Mouse (Mus musculus): Measurements from ENCODE around the gene Dcdc2a. TPM values are rescaled to one million over a fixed set of nuclear protein-coding genes. Genes with fewer than 3 reads are reported as not detected.

Gene Dcdc2a
- polyA plus RNA-seq, 1 experiment from 2014 or later: 1.7 TPM

GRCm38 (mm10) chr13:25100581-25100980 is 44.8 kb downstream of the Dcdc2a start:
- 78% methylated on average over 6 of the region's 6 CpGs for WGBS
- no peaks in the 10 kb centered on the region for H3K9me3 ChIP-seq (replicated peaks)
- no peak for DNase-seq (ENCODE audit: low spot score)
- no peak overlapping the region for H3K4me3 ChIP-seq
- H3K27ac ChIP-seq (replicated peaks): no peak overlapping the region
- H3K4me1 ChIP-seq: no peaks in the 10 kb centered on the region
- H3K27me3 ChIP-seq (ENCODE audit: low read depth, poor library complexity, severe bottlenecking): no peaks in the 10 kb centered on the region
- H3K36me3 ChIP-seq: no peaks in the 10 kb centered on the region

- H3K9me3 ChIP-seq (replicated peaks): no peaks in the 10 kb centered on the region
- no peaks in the 10 kb centered on the region for H3K27me3 ChIP-seq (ENCODE audit: low read depth, poor library complexity, severe bottlenecking)
- DNase-seq (ENCODE audit: low spot score): no peak
- H3K4me3 ChIP-seq: no peak overlapping the region
- H3K27ac ChIP-seq (replicated peaks): no peak overlapping the region
- no peaks in the 10 kb centered on the region for H3K4me1 ChIP-seq
- no peaks in the 10 kb centered on the region for H3K36me3 ChIP-seq
Observed at GRCm38 (mm10) chr13:25105671-25106070, 49.9 kb downstream of the Dcdc2a start.

GRCm38 (mm10) chr13:25106740-25107139 is 50.9 kb downstream of the Dcdc2a start:
- H3K36me3 ChIP-seq: no peaks in the 10 kb centered on the region
- H3K4me3 ChIP-seq: no peak overlapping the region
- H3K27ac ChIP-seq (replicated peaks): no peak overlapping the region
- 88% methylated on average over 5 of the region's 5 CpGs for WGBS
- no peaks in the 10 kb centered on the region for H3K4me1 ChIP-seq
- no peaks in the 10 kb centered on the region for H3K27me3 ChIP-seq (ENCODE audit: low read depth, poor library complexity, severe bottlenecking)
- no peak for DNase-seq (ENCODE audit: low spot score)
- H3K9me3 ChIP-seq (replicated peaks): no peaks in the 10 kb centered on the region

GRCm38 (mm10) chr13:25108353-25108752 is 52.5 kb downstream of the Dcdc2a start:
- DNase-seq (ENCODE audit: low spot score): no peak
- no peak overlapping the region for H3K4me3 ChIP-seq
- no peaks in the 10 kb centered on the region for H3K27me3 ChIP-seq (ENCODE audit: low read depth, poor library complexity, severe bottlenecking)
- no peaks in the 10 kb centered on the region for H3K36me3 ChIP-seq
- WGBS: 89% methylated on average over 3 of the region's 3 CpGs
- H3K4me1 ChIP-seq: no peaks in the 10 kb centered on the region
- H3K27ac ChIP-seq (replicated peaks): no peak overlapping the region
- no peaks in the 10 kb centered on the region for H3K9me3 ChIP-seq (replicated peaks)

- Histone ChIP-seq H3K27ac (replicated peaks) (no peak overlapping the region), H3K9me3 (replicated peaks) (no peaks in the 10 kb centered on the region), H3K4me1 (peaks cover 5% of the 10 kb centered on the region), H3K27me3 (ENCODE audit: low read depth, poor library complexity, severe bottlenecking) (no peaks in the 10 kb centered on the region), H3K36me3 (no peaks in the 10 kb centered on the region), H3K4me3 (no peak overlapping the region)
- WGBS: 84% methylated on average over 5 of the region's 5 CpGs
- DNase-seq (ENCODE audit: low spot score): no peak
Observed at GRCm38 (mm10) chr13:25110592-25111095, 54.8 kb downstream of the Dcdc2a start.

GRCm38 (mm10) chr13:25115429-25115881 is 59.7 kb downstream of the Dcdc2a start:
- no peaks in the 10 kb centered on the region for H3K9me3 ChIP-seq (replicated peaks)
- DNase-seq (ENCODE audit: low spot score): peak; percentile 33
- WGBS: 37% methylated on average over 12 of the region's 12 CpGs
- peak overlapping the region; percentile 73 for H3K27ac ChIP-seq (replicated peaks)
- peak overlapping the region; percentile 50 for H3K4me3 ChIP-seq
- peaks cover 7% of the 10 kb centered on the region for H3K4me1 ChIP-seq
- peaks cover 5% of the 10 kb centered on the region for H3K27me3 ChIP-seq (ENCODE audit: low read depth, poor library complexity, severe bottlenecking)
- no peaks in the 10 kb centered on the region for H3K36me3 ChIP-seq

GRCm38 (mm10) chr13:25115971-25116370 is 60.2 kb downstream of the Dcdc2a start:
- H3K9me3 ChIP-seq (replicated peaks): no peaks in the 10 kb centered on the region
- 6% methylated on average over 11 of the region's 11 CpGs for WGBS
- H3K27ac ChIP-seq (replicated peaks): peak overlapping the region; percentile 73
- H3K36me3 ChIP-seq: no peaks in the 10 kb centered on the region
- peak; percentile 51 for DNase-seq (ENCODE audit: low spot score)
- H3K4me3 ChIP-seq: peak overlapping the region; percentile 50
- peaks cover 7% of the 10 kb centered on the region for H3K4me1 ChIP-seq
- peaks cover 5% of the 10 kb centered on the region for H3K27me3 ChIP-seq (ENCODE audit: low read depth, poor library complexity, severe bottlenecking)

GRCm38 (mm10) chr13:25122740-25123335 is 67.0 kb downstream of the Dcdc2a start:
- Histone ChIP-seq H3K9me3 (replicated peaks) (no peaks in the 10 kb centered on the region), H3K27me3 (ENCODE audit: low read depth, poor library complexity, severe bottlenecking) (no peaks in the 10 kb centered on the region), H3K36me3 (no peaks in the 10 kb centered on the region), H3K27ac (replicated peaks) (no peak overlapping the region), H3K4me3 (no peak overlapping the region), H3K4me1 (no peaks in the 10 kb centered on the region)
- WGBS: 81% methylated on average over 8 of the region's 8 CpGs
- DNase-seq (ENCODE audit: low spot score): no peak

GRCm38 (mm10) chr13:25127216-25127615 is 71.4 kb downstream of the Dcdc2a start:
- no peak overlapping the region for H3K4me3 ChIP-seq
- no peaks in the 10 kb centered on the region for H3K9me3 ChIP-seq (replicated peaks)
- no peaks in the 10 kb centered on the region for H3K36me3 ChIP-seq
- WGBS: 83% methylated on average over 2 of the region's 2 CpGs
- DNase-seq (ENCODE audit: low spot score): no peak
- no peaks in the 10 kb centered on the region for H3K27me3 ChIP-seq (ENCODE audit: low read depth, poor library complexity, severe bottlenecking)
- H3K4me1 ChIP-seq: no peaks in the 10 kb centered on the region
- H3K27ac ChIP-seq (replicated peaks): no peak overlapping the region

GRCm38 (mm10) chr13:25127806-25128205 is 72.0 kb downstream of the Dcdc2a start:
- Histone ChIP-seq H3K27ac (replicated peaks) (no peak overlapping the region), H3K27me3 (ENCODE audit: low read depth, poor library complexity, severe bottlenecking) (no peaks in the 10 kb centered on the region), H3K9me3 (replicated peaks) (no peaks in the 10 kb centered on the region), H3K4me1 (no peaks in the 10 kb centered on the region), H3K4me3 (no peak overlapping the region), H3K36me3 (no peaks in the 10 kb centered on the region)
- 94% methylated on average over 6 of the region's 6 CpGs for WGBS
- no peak for DNase-seq (ENCODE audit: low spot score)

- H3K4me1 ChIP-seq: no peaks in the 10 kb centered on the region
- H3K27ac ChIP-seq (replicated peaks): no peak overlapping the region
- H3K9me3 ChIP-seq (replicated peaks): no peaks in the 10 kb centered on the region
- no peaks in the 10 kb centered on the region for H3K27me3 ChIP-seq (ENCODE audit: low read depth, poor library complexity, severe bottlenecking)
- no peak for DNase-seq (ENCODE audit: low spot score)
- H3K36me3 ChIP-seq: no peaks in the 10 kb centered on the region
- H3K4me3 ChIP-seq: no peak overlapping the region
- WGBS: 88% methylated on average over 9 of the region's 9 CpGs
Observed at GRCm38 (mm10) chr13:25128766-25129165, 73.0 kb downstream of the Dcdc2a start.

- Histone ChIP-seq H3K27me3 (ENCODE audit: low read depth, poor library complexity, severe bottlenecking) (no peaks in the 10 kb centered on the region), H3K36me3 (no peaks in the 10 kb centered on the region), H3K27ac (replicated peaks) (no peak overlapping the region), H3K9me3 (replicated peaks) (no peaks in the 10 kb centered on the region), H3K4me1 (no peaks in the 10 kb centered on the region), H3K4me3 (no peak overlapping the region)
- no peak for DNase-seq (ENCODE audit: low spot score)
- WGBS: 88% methylated on average over 3 of the region's 3 CpGs
Observed at GRCm38 (mm10) chr13:25143066-25143465, 87.3 kb downstream of the Dcdc2a start.

GRCm38 (mm10) chr13:25144093-25144492 is 88.3 kb downstream of the Dcdc2a start:
- no peak overlapping the region for H3K27ac ChIP-seq (replicated peaks)
- no peak overlapping the region for H3K4me3 ChIP-seq
- no peak for DNase-seq (ENCODE audit: low spot score)
- WGBS: 70% methylated on average over 2 of the region's 2 CpGs
- H3K9me3 ChIP-seq (replicated peaks): no peaks in the 10 kb centered on the region
- H3K4me1 ChIP-seq: no peaks in the 10 kb centered on the region
- H3K36me3 ChIP-seq: no peaks in the 10 kb centered on the region
- no peaks in the 10 kb centered on the region for H3K27me3 ChIP-seq (ENCODE audit: low read depth, poor library complexity, severe bottlenecking)
